Mouse (Mus musculus) E14TG2a.4 (cell line): ENCODE measurements around the gene Gna15.

Experiments used
- CTCF ChIP-seq: conservative IDR thresholded peaks from 2 replicates; pipeline ENCODE4 v1.5.1; 2014; ENCODE audit warnings: low read length
- NANOG ChIP-seq: IDR thresholded peaks from 2 replicates; pipeline ENCODE4 v1.6.1; 2014; ENCODE audit warnings: borderline replicate concordance, low read length, mixed read lengths

DNA sequence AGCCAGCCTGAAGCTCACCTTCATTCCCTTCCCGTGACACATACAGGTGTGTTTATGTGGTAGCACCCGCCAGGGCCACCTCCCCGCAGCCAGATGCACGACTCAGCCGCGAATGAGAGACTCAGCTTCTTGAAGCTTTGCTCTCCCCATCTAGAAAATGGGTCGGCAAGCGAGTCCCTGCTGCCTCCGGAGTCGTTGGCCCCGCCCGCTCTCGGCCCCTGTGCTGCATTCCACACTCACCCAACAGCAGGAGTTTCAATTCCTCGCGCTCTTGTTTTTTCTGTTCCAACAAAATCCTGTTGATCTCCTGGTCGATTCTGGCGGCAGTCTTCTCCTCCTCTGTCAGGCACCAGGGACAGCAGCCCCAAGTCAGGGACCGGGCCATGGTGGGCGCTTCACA is 455 bp downstream of the Gna15 start:
- no peak for TF ChIP-seq CTCF
- TF ChIP-seq NANOG: no peak
